Mouse (Mus musculus) neutrophil, adult 5-6 weeks (primary cell): ENCODE data around the gene Map4k3. TPM values are rescaled to one million over a fixed set of nuclear protein-coding genes. Genes with fewer than 3 reads are reported as not detected.
"Not testable (repeated sequence)": the region's sequence is repeated elsewhere in the genome, so short reads cannot be mapped to it uniquely, and the experiment has no call there.

Experiments
- ATAC-seq: fragments of 151-379, 151-347 bp; 2 replicates; pipeline ENCODE4 v1.8.0; 2017; ENCODE audit warnings: mild to moderate bottlenecking, moderate TSS enrichment; ENCODE audit not compliant: insufficient number of reproducible peaks, poor library complexity, low FRiP score, severe bottlenecking; ENCODE audit errors: extremely low read depth
- total RNA-seq: library from RNA; stranded (forward); fragments of 200-1000 nt; gene quantifications from 2 replicates; pipeline ENCODE4 v1.2.3, GENCODE M21; 2017

Gene Map4k3
- total RNA-seq, 1 experiment from 2014 or later: 10.1 TPM

GRCm38 (mm10) chr17:80732256-80732655 is 4.0 kb upstream of the Map4k3 start:
- no peak for ATAC-seq

- ATAC-seq: not testable (repeated sequence)
Measured at GRCm38 (mm10) chr17:80730283-80730682, 2.0 kb upstream of the Map4k3 start.

- no peak for ATAC-seq
Measured at GRCm38 (mm10) chr17:80729825-80730224, 1.5 kb upstream of the Map4k3 start.

GRCm38 (mm10) chr17:80729080-80729749 is 930 bp upstream of the Map4k3 start:
- no peak for ATAC-seq

GRCm38 (mm10) chr17:80727341-80727951 is 839 bp downstream of the Map4k3 start:
- ATAC-seq: no peak

- ATAC-seq: no peak
Measured at GRCm38 (mm10) chr17:80726821-80727220, 1.5 kb downstream of the Map4k3 start.

GRCm38 (mm10) chr17:80723092-80723491 is 5.2 kb downstream of the Map4k3 start:
- no peak for ATAC-seq

- no peak for ATAC-seq
Measured at GRCm38 (mm10) chr17:80721670-80722069, 6.6 kb downstream of the Map4k3 start.

GRCm38 (mm10) chr17:80719309-80719708 is 9.0 kb downstream of the Map4k3 start:
- ATAC-seq: no peak

- no peak for ATAC-seq
Measured at GRCm38 (mm10) chr17:80718243-80718642, 10.0 kb downstream of the Map4k3 start.

- no peak for ATAC-seq
Measured at GRCm38 (mm10) chr17:80713588-80713987, 14.7 kb downstream of the Map4k3 start.

- no peak for ATAC-seq
Measured at GRCm38 (mm10) chr17:80709921-80710838, 18.1 kb downstream of the Map4k3 start.

GRCm38 (mm10) chr17:80708803-80709202 is 19.5 kb downstream of the Map4k3 start:
- no peak for ATAC-seq

GRCm38 (mm10) chr17:80707176-80707575 is 21.1 kb downstream of the Map4k3 start:
- no peak for ATAC-seq

GRCm38 (mm10) chr17:80706608-80707007 is 21.7 kb downstream of the Map4k3 start:
- no peak for ATAC-seq

GRCm38 (mm10) chr17:80701687-80702086 is 26.6 kb downstream of the Map4k3 start:
- ATAC-seq: no peak

GRCm38 (mm10) chr17:80698930-80699329 is 29.4 kb downstream of the Map4k3 start:
- no peak for ATAC-seq

GRCm38 (mm10) chr17:80698191-80698901 is 29.9 kb downstream of the Map4k3 start:
- ATAC-seq: no peak

- no peak for ATAC-seq
Measured at GRCm38 (mm10) chr17:80696956-80697355, 31.3 kb downstream of the Map4k3 start.
